ENCODE assay signal across 8 mouse cellular contexts in genomic region chr8:72281634-72282033, GRCm38 (mm10). TPM values are rescaled to one million over a fixed set of nuclear protein-coding genes. Genes with fewer than 3 reads are reported as not detected.
DNase-seq lines count a peak whose midpoint lies in the region; ATAC-seq and TF ChIP-seq lines count a peak whose summit lies in the region.

No protein-coding gene starts in this region.

- H3K4me2 ChIP-seq in hindbrain, embryonic 15.5 days, result no peak overlapping the region
- no peak overlapping the region for H3K4me2 ChIP-seq in hindbrain, embryonic 14.5 days (replicated peaks)
- H3K4me2 ChIP-seq in kidney, postnatal 0 days (ENCODE audit: low read length), result no peak overlapping the region
- no peak overlapping the region for H3K4me2 ChIP-seq in hindbrain, embryonic 11.5 days (replicated peaks; ENCODE audit: low read depth, low read length)

- H3K36me3 ChIP-seq in hindbrain, embryonic 15.5 days, result no peaks in the 10 kb centered on the region
- no peaks in the 10 kb centered on the region for H3K36me3 ChIP-seq in hindbrain, embryonic 14.5 days (replicated peaks; ENCODE audit: control insufficient read depth, insufficient read depth)
- H3K36me3 ChIP-seq in kidney, postnatal 0 days (ENCODE audit: insufficient read depth, low read length), result no peaks in the 10 kb centered on the region
- no peaks in the 10 kb centered on the region for H3K36me3 ChIP-seq in hindbrain, embryonic 11.5 days (ENCODE audit: control insufficient read depth, insufficient read depth, low read length)

- no peak for DNase-seq in hindbrain, embryonic 14.5 days (ENCODE audit: low spot score)
- peak; percentile 42 for DNase-seq in kidney, postnatal 0 days (ENCODE audit: low spot score)
- no peak for DNase-seq in adipocyte (ENCODE audit: low spot score)
- DNase-seq in hindbrain, embryonic 11.5 days (ENCODE audit: low spot score), result no peak
- no peak for DNase-seq in gastrocnemius, postnatal 25 days

- no peaks in the 10 kb centered on the region for H3K9me3 ChIP-seq in hindbrain, embryonic 15.5 days
- no peaks in the 10 kb centered on the region for H3K9me3 ChIP-seq in hindbrain, embryonic 14.5 days (ENCODE audit: control insufficient read depth, low read length)
- no peaks in the 10 kb centered on the region for H3K9me3 ChIP-seq in kidney, postnatal 0 days (replicated peaks; ENCODE audit: low read length)
- H3K9me3 ChIP-seq in hindbrain, embryonic 11.5 days (ENCODE audit: control insufficient read depth, low read length), result no peaks in the 10 kb centered on the region

- H3K4me3 ChIP-seq in hindbrain, embryonic 15.5 days, result no peak overlapping the region
- no peak overlapping the region for H3K4me3 ChIP-seq in hindbrain, embryonic 14.5 days (replicated peaks; ENCODE audit: low read length)
- no peak overlapping the region for H3K4me3 ChIP-seq in brown adipose tissue, adult 24 weeks (ENCODE audit: insufficient read depth, low read depth, low read length)
- H3K4me3 ChIP-seq in kidney, postnatal 0 days (replicated peaks; ENCODE audit: low read depth, low read length), result no peak overlapping the region
- no peak overlapping the region for H3K4me3 ChIP-seq in hindbrain, embryonic 11.5 days (ENCODE audit: low read depth, low read length)

- TF ChIP-seq CTCF in kidney, postnatal 0 days (IDR thresholded peaks at IDR 0.05; ENCODE audit: low read depth), result no peak

- H3K4me1 ChIP-seq in hindbrain, embryonic 15.5 days (replicated peaks), result no peaks in the 10 kb centered on the region
- no peaks in the 10 kb centered on the region for H3K4me1 ChIP-seq in hindbrain, embryonic 14.5 days (replicated peaks; ENCODE audit: control insufficient read depth, insufficient read depth, low read length)
- peaks cover 2% of the 10 kb centered on the region; the same call in 1 of the 2 replicates for H3K4me1 ChIP-seq in brown adipose tissue, adult 24 weeks (ENCODE audit: control insufficient read depth, insufficient read depth, insufficient read length, low read length)
- H3K4me1 ChIP-seq in kidney, postnatal 0 days (replicated peaks; ENCODE audit: insufficient read depth, low read length), result no peaks in the 10 kb centered on the region
- no peaks in the 10 kb centered on the region for H3K4me1 ChIP-seq in hindbrain, embryonic 11.5 days (replicated peaks; ENCODE audit: control insufficient read depth, insufficient read depth, low read length)

- no peak overlapping the region for H3K27ac ChIP-seq in hindbrain, embryonic 15.5 days (replicated peaks)
- H3K27ac ChIP-seq in hindbrain, embryonic 14.5 days, result no peak overlapping the region
- H3K27ac ChIP-seq in brown adipose tissue, adult 24 weeks (replicated peaks; ENCODE audit: low read depth, low read length), result peak overlapping the region; percentile 1
- no peak overlapping the region for H3K27ac ChIP-seq in kidney, postnatal 0 days
- H3K27ac ChIP-seq in hindbrain, embryonic 11.5 days (ENCODE audit: low read depth, low read length), result no peak overlapping the region

- ATAC-seq in hindbrain, embryonic 15.5 days (ENCODE audit: low FRiP score, low read depth), result peak; percentile 3; the same call in 1 of the 2 replicates
- no peak for ATAC-seq in hindbrain, embryonic 14.5 days (ENCODE audit: low FRiP score)
- ATAC-seq in CD4-positive, CD25-positive, alpha-beta regulatory T cell, adult 4 months, result peak; percentile 3
- 0 out of 2 replicates have a peak, but pooled peaks have one; percentile 40 for ATAC-seq in kidney, postnatal 0 days (replicated peaks; ENCODE audit: low FRiP score, low read depth)
- ATAC-seq in hindbrain, embryonic 11.5 days (ENCODE audit: low FRiP score), result no peak

- no peaks in the 10 kb centered on the region for H3K27me3 ChIP-seq in hindbrain, embryonic 15.5 days
- no peaks in the 10 kb centered on the region for H3K27me3 ChIP-seq in hindbrain, embryonic 14.5 days (ENCODE audit: control insufficient read depth, insufficient read depth, low read length)
- H3K27me3 ChIP-seq in kidney, postnatal 0 days (ENCODE audit: insufficient read depth, low read length), result no peaks in the 10 kb centered on the region
- H3K27me3 ChIP-seq in hindbrain, embryonic 11.5 days (ENCODE audit: control insufficient read depth, insufficient read depth, low read length), result no peaks in the 10 kb centered on the region

- H3K9ac ChIP-seq in hindbrain, embryonic 15.5 days, result no peak overlapping the region
- no peak overlapping the region for H3K9ac ChIP-seq in hindbrain, embryonic 14.5 days
- H3K9ac ChIP-seq in kidney, postnatal 0 days (ENCODE audit: low read depth, low read length), result no peak overlapping the region
- no peak overlapping the region for H3K9ac ChIP-seq in hindbrain, embryonic 11.5 days (ENCODE audit: low read depth, low read length)

- WGBS in hindbrain, embryonic 15.5 days, result 35% methylated on average over 3 of the region's 3 CpGs
- WGBS in hindbrain, embryonic 14.5 days, result 40% methylated on average over 3 of the region's 3 CpGs
- 36% methylated on average over 3 of the region's 3 CpGs for WGBS in kidney, postnatal 0 days
- 48% methylated on average over 3 of the region's 3 CpGs for WGBS in hindbrain, embryonic 11.5 days

RNA-seq across cellular contexts. Expression of gene Gm10282, which starts 23.4 kb away (rescaled TPM):
- polyA plus RNA-seq in hindbrain, embryonic 15.5 days (2015; fragmentation: Nextera tagmentation; extraction: Ambion mirVana), result 9.8 and 12.5 TPM in 2 replicates
- 13.1 and 14.3 TPM in 2 replicates for polyA plus RNA-seq in hindbrain, embryonic 14.5 days (2014; fragmentation: Nextera tagmentation; extraction: Ambion mirVana)
- 10 to 100 TPM in 1 of 2 experiments, 1 to 10 TPM in 1; 7.1 to 12.4 TPM for polyA plus RNA-seq in CD4-positive, CD25-positive, alpha-beta regulatory T cell, adult 4 months (2017; shearing (Covaris generic))
- not detected in 2 replicates for polyA plus RNA-seq in brown adipose tissue, adult 24 weeks (2012; ENCODE audit: insufficient read depth, insufficient read length, missing spikeins)
- polyA plus RNA-seq in kidney, postnatal 0 days (2015; fragmentation: Nextera tagmentation; extraction: Ambion mirVana), result 22.2 and 22.8 TPM in 2 replicates
- polyA plus RNA-seq in hindbrain, embryonic 11.5 days (2014; fragmentation: Nextera tagmentation; extraction: Ambion mirVana), result 32.2 and 35.1 TPM in 2 replicates
- total RNA-seq in gastrocnemius, postnatal 25 days (2021), result 1 to 10 TPM; 2.0 to 3.7 TPM

RNA-seq across cellular contexts. Expression of gene Klf2, which starts 37.2 kb away (rescaled TPM):
- polyA plus RNA-seq in hindbrain, embryonic 15.5 days (2015; fragmentation: Nextera tagmentation; extraction: Ambion mirVana), result 6.4 and 6.9 TPM in 2 replicates
- 6.8 and 9.5 TPM in 2 replicates for polyA plus RNA-seq in hindbrain, embryonic 14.5 days (2014; fragmentation: Nextera tagmentation; extraction: Ambion mirVana)
- polyA plus RNA-seq in CD4-positive, CD25-positive, alpha-beta regulatory T cell, adult 4 months (2017; shearing (Covaris generic)), result 10 to 100 TPM; 17.1 to 31.0 TPM
- 30.6 and 88.0 TPM in 2 replicates for polyA plus RNA-seq in brown adipose tissue, adult 24 weeks (2012; ENCODE audit: insufficient read depth, insufficient read length, missing spikeins)
- 24.7 and 31.9 TPM in 2 replicates for polyA plus RNA-seq in kidney, postnatal 0 days (2015; fragmentation: Nextera tagmentation; extraction: Ambion mirVana)
- 4.4 and 4.8 TPM in 2 replicates for polyA plus RNA-seq in hindbrain, embryonic 11.5 days (2014; fragmentation: Nextera tagmentation; extraction: Ambion mirVana)
- 10 to 100 TPM; 16.1 to 17.4 TPM for total RNA-seq in gastrocnemius, postnatal 25 days (2021)

RNA-seq across cellular contexts. Expression of gene Ap1m1, which starts 41.8 kb away (rescaled TPM):
- polyA plus RNA-seq in hindbrain, embryonic 15.5 days (2015; fragmentation: Nextera tagmentation; extraction: Ambion mirVana), result 238 and 278 TPM in 2 replicates
- polyA plus RNA-seq in hindbrain, embryonic 14.5 days (2014; fragmentation: Nextera tagmentation; extraction: Ambion mirVana), result 212 and 221 TPM in 2 replicates
- 100 to 1,000 TPM; 128 to 173 TPM for polyA plus RNA-seq in CD4-positive, CD25-positive, alpha-beta regulatory T cell, adult 4 months (2017; shearing (Covaris generic))
- 35.6 and 49.6 TPM in 2 replicates for polyA plus RNA-seq in brown adipose tissue, adult 24 weeks (2012; ENCODE audit: insufficient read depth, insufficient read length, missing spikeins)
- 93.0 and 103 TPM in 2 replicates for polyA plus RNA-seq in kidney, postnatal 0 days (2015; fragmentation: Nextera tagmentation; extraction: Ambion mirVana)
- polyA plus RNA-seq in hindbrain, embryonic 11.5 days (2014; fragmentation: Nextera tagmentation; extraction: Ambion mirVana), result 174 and 175 TPM in 2 replicates
- 10 to 100 TPM; 21.0 to 22.2 TPM for total RNA-seq in gastrocnemius, postnatal 25 days (2021)

Comparison
In these comparisons a context has a peak if more than half of its experiments do, and no peak if none do; other contexts are left out.
1. ATAC-seq: peak in hindbrain, embryonic 15.5 days (single experiment), CD4-positive, CD25-positive, alpha-beta regulatory T cell, adult 4 months (single experiment) and kidney, postnatal 0 days (single experiment); none in hindbrain, embryonic 14.5 days (single experiment) and hindbrain, embryonic 11.5 days (single experiment).